Mouse (Mus musculus): Measurements from ENCODE around the gene Cry1. TPM values are rescaled to one million over a fixed set of nuclear protein-coding genes. Genes with fewer than 3 reads are reported as not detected.
A peak's percentile ranks its signal among the peaks of the same experiment; 100 is the strongest.

The Cry1 gene
- polyA plus RNA-seq, 1 experiment from 2014 or later = 40.3 TPM

DNA sequence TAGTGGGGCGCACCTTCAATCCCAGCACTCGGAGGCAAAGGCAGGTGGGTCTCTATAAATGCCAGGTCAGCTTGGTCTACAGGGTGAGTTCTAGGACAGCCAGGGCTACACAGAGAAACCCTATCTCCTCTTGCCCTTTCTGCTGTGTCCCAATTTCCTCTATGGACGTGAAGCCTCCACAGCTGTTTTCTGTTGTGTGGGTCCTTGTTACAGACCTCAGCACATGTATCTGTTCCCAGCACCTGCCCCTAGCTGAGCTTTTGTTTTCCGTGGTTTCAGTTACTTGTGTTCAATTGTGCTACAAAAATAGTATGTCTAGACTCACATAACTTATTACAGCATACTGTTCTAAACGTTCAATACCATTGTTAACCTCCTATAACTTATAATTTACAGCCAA is 35.6 kb downstream of the Cry1 start:
- no peak overlapping the region for H3K4me3 ChIP-seq (replicated peaks; ENCODE audit: low read depth, low read length)
- H3K9ac ChIP-seq (replicated peaks; ENCODE audit: low read length) = no peak overlapping the region
- ATAC-seq (ENCODE audit: low FRiP score, low TSS enrichment) (no peak), DNase-seq (no peak)
- H3K27me3 ChIP-seq (ENCODE audit: control insufficient read depth, insufficient read depth, low read length) = no peaks in the 10 kb centered on the region
- no peaks in the 10 kb centered on the region for H3K4me1 ChIP-seq (ENCODE audit: control insufficient read depth, insufficient read depth, low read length)
- no peak overlapping the region for H3K27ac ChIP-seq (replicated peaks; ENCODE audit: low read depth, low read length)
- H3K9me3 ChIP-seq (ENCODE audit: control insufficient read depth, low read length) = no peaks in the 10 kb centered on the region
- peaks cover 35% of the 10 kb centered on the region for H3K36me3 ChIP-seq (ENCODE audit: control insufficient read depth, insufficient read depth, low read length)
- H3K4me2 ChIP-seq (ENCODE audit: low read length) = no peak overlapping the region
- 95% methylated on average over 5 of the region's 5 CpGs for WGBS

DNA sequence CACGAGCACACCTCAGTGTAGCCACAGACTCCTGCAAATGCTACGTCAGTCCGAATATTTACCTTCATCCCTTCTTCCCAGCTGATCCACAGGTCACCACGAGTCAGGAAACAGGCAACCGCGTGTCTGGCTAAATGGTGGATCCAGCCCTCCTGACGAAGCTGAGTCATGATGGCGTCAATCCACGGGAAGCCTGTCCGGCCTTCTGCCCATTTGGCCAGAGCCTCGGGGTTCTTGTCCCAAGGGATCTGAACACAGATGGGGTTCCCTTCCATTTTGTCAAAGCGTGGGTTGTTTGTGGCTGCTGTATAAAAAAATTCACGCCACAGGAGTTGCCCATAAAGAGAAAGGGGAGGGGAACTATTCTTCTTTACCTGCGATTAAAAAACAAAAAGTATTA is 38.6 kb downstream of the Cry1 start:
- no peak for DNase-seq
- H3K36me3 ChIP-seq (ENCODE audit: control insufficient read depth, insufficient read depth, low read length) = peaks cover 54% of the 10 kb centered on the region
- H3K4me2 ChIP-seq (ENCODE audit: low read length) = no peak overlapping the region
- H3K9me3 ChIP-seq (ENCODE audit: control insufficient read depth, low read length) = no peaks in the 10 kb centered on the region
- H3K27me3 ChIP-seq (ENCODE audit: control insufficient read depth, insufficient read depth, low read length) = no peaks in the 10 kb centered on the region
- H3K4me3 ChIP-seq (replicated peaks; ENCODE audit: low read depth, low read length) = no peak overlapping the region
- no peak overlapping the region for H3K9ac ChIP-seq (replicated peaks; ENCODE audit: low read length)
- H3K27ac ChIP-seq (replicated peaks; ENCODE audit: low read depth, low read length) = no peak overlapping the region
- WGBS = 87% methylated on average over 14 of the region's 14 CpGs
- no peak for ATAC-seq (ENCODE audit: low FRiP score, low TSS enrichment)
- no peaks in the 10 kb centered on the region for H3K4me1 ChIP-seq (ENCODE audit: control insufficient read depth, insufficient read depth, low read length)

- Histone ChIP-seq H3K36me3 (ENCODE audit: control insufficient read depth, insufficient read depth, low read length) (peaks cover 29% of the 10 kb centered on the region), H3K4me3 (replicated peaks; ENCODE audit: low read depth, low read length) (no peak overlapping the region), H3K4me2 (ENCODE audit: low read length) (no peak overlapping the region), H3K27ac (replicated peaks; ENCODE audit: low read depth, low read length) (no peak overlapping the region), H3K4me1 (ENCODE audit: control insufficient read depth, insufficient read depth, low read length) (no peaks in the 10 kb centered on the region), H3K9ac (replicated peaks; ENCODE audit: low read length) (no peak overlapping the region), H3K9me3 (ENCODE audit: control insufficient read depth, low read length) (no peaks in the 10 kb centered on the region), H3K27me3 (ENCODE audit: control insufficient read depth, insufficient read depth, low read length) (no peaks in the 10 kb centered on the region)
- ATAC-seq (ENCODE audit: low FRiP score, low TSS enrichment) (no peak), DNase-seq (no peak)
- WGBS = 91% methylated on average over 9 of the region's 9 CpGs
Observed at GRCm38 (mm10) chr10:85141465-85141864, 43.4 kb downstream of the Cry1 start.

GRCm38 (mm10) chr10:85136573-85136972 is 48.3 kb downstream of the Cry1 start:
- no peak overlapping the region for H3K27ac ChIP-seq (replicated peaks; ENCODE audit: low read depth, low read length)
- no peak overlapping the region for H3K9ac ChIP-seq (replicated peaks; ENCODE audit: low read length)
- H3K36me3 ChIP-seq (ENCODE audit: control insufficient read depth, insufficient read depth, low read length) = peaks cover 19% of the 10 kb centered on the region
- no peak overlapping the region for H3K4me3 ChIP-seq (replicated peaks; ENCODE audit: low read depth, low read length)
- H3K9me3 ChIP-seq (ENCODE audit: control insufficient read depth, low read length) = no peaks in the 10 kb centered on the region
- ATAC-seq (ENCODE audit: low FRiP score, low TSS enrichment) (no peak), DNase-seq (no peak)
- WGBS = 92% methylated on average over 6 of the region's 6 CpGs
- H3K4me1 ChIP-seq (ENCODE audit: control insufficient read depth, insufficient read depth, low read length) = no peaks in the 10 kb centered on the region
- H3K4me2 ChIP-seq (ENCODE audit: low read length) = no peak overlapping the region
- no peaks in the 10 kb centered on the region for H3K27me3 ChIP-seq (ENCODE audit: control insufficient read depth, insufficient read depth, low read length)

GRCm38 (mm10) chr10:85128453-85128852 is 56.4 kb downstream of the Cry1 start:
- DNase-seq (no peak), ATAC-seq (ENCODE audit: low FRiP score, low TSS enrichment) (no peak)
- H3K27ac ChIP-seq (replicated peaks; ENCODE audit: low read depth, low read length) = 0 out of 2 replicates have a peak overlapping the region, but pooled peaks have one; percentile 5

DNA sequence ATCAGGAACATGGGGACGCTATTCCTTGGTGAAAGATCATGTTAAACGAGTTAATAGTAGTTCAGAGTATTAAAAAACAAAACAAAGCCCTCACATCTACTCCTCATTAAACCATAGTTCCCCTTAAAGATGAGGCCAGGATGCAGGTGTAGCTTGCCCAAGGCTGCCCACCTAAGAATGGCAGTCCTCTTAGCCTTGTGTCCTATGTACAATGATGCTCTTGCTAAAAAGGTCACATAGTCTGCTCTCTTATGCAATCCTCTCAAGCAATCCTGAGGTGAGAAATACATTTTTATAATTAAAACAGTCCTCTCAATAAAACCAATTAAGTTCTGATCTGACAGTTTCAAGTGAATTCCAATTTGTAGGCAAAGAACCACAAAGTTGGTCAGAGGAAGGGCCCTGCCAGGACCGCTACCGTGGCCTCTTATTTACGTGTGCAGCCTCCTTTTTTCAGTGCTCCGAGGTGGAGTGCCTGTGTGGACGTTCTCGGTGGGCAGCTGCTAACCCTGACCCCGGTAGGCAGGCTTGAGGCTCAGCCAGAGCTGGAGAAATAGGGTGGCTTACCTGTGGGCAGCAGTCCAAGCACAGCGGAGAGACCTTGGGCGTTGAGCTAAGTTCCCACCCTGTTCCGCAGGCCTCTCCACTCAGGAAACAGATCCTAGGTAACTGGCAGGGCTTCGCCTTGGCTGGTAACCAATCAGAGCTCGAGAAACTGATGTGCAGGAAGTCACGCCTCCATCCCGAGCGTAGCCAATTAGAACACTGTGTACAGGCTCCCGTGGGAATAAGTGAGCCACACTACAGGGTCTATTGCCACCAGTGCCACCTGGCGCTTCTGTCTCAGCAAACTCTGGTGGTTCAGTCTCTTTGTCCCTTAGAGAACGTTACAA is 57.2 kb downstream of the Cry1 start, which contains the start of gene Mterf2:
TSS of gene Mterf2 (minus strand) at position 633 of the 893 bp plus-strand sequence.
- Histone ChIP-seq H3K27ac (replicated peaks; ENCODE audit: low read depth, low read length) (peak within 1 kb of the TSS; percentile 5; the same call in 1 of the 2 replicates), H3K27me3 (ENCODE audit: control insufficient read depth, insufficient read depth, low read length) (no peaks in the 10 kb centered on the region), H3K4me3 (replicated peaks; ENCODE audit: low read depth, low read length) (peak within 1 kb of the TSS; percentile 68), H3K36me3 (ENCODE audit: control insufficient read depth, insufficient read depth, low read length) (peaks cover 14% of the 10 kb centered on the region), H3K4me1 (ENCODE audit: control insufficient read depth, insufficient read depth, low read length) (peaks cover 15% of the 10 kb centered on the region), H3K9ac (replicated peaks; ENCODE audit: low read length) (peak within 1 kb of the TSS; percentile 70), H3K4me2 (ENCODE audit: low read length) (peak within 1 kb of the TSS; percentile 77), H3K9me3 (ENCODE audit: control insufficient read depth, low read length) (no peaks in the 10 kb centered on the region)
- DNase-seq = peak; percentile 99
- peak; percentile 100 for ATAC-seq (ENCODE audit: low FRiP score, low TSS enrichment)
- 8% methylated on average over 20 of the region's 20 CpGs for WGBS

More at GRCm38 (mm10) chr10:85128453-85128852, 56.4 kb downstream of the Cry1 start:
- no peaks in the 10 kb centered on the region for H3K9me3 ChIP-seq (ENCODE audit: control insufficient read depth, low read length)
- peak overlapping the region; percentile 68 for H3K4me3 ChIP-seq (replicated peaks; ENCODE audit: low read depth, low read length)
- H3K36me3 ChIP-seq (ENCODE audit: control insufficient read depth, insufficient read depth, low read length) = peaks cover 19% of the 10 kb centered on the region
- 29% methylated on average over 7 of the region's 7 CpGs for WGBS
- H3K9ac ChIP-seq (replicated peaks; ENCODE audit: low read length) = no peak overlapping the region
- peak overlapping the region; percentile 77 for H3K4me2 ChIP-seq (ENCODE audit: low read length)
- H3K27me3 ChIP-seq (ENCODE audit: control insufficient read depth, insufficient read depth, low read length) = no peaks in the 10 kb centered on the region
- peaks cover 15% of the 10 kb centered on the region for H3K4me1 ChIP-seq (ENCODE audit: control insufficient read depth, insufficient read depth, low read length)

- Histone ChIP-seq H3K4me3 (replicated peaks; ENCODE audit: low read depth, low read length) (no peak overlapping the region), H3K27me3 (ENCODE audit: control insufficient read depth, insufficient read depth, low read length) (no peaks in the 10 kb centered on the region), H3K4me2 (ENCODE audit: low read length) (no peak overlapping the region), H3K4me1 (ENCODE audit: control insufficient read depth, insufficient read depth, low read length) (peaks cover 15% of the 10 kb centered on the region), H3K9me3 (ENCODE audit: control insufficient read depth, low read length) (no peaks in the 10 kb centered on the region), H3K36me3 (ENCODE audit: control insufficient read depth, insufficient read depth, low read length) (peaks cover 29% of the 10 kb centered on the region), H3K9ac (replicated peaks; ENCODE audit: low read length) (no peak overlapping the region), H3K27ac (replicated peaks; ENCODE audit: low read depth, low read length) (no peak overlapping the region)
- 86% methylated on average over 13 of the region's 13 CpGs for WGBS
- ATAC-seq (ENCODE audit: low FRiP score, low TSS enrichment) (no peak), DNase-seq (no peak)
Observed at GRCm38 (mm10) chr10:85125184-85125583, 59.7 kb downstream of the Cry1 start.

DNA sequence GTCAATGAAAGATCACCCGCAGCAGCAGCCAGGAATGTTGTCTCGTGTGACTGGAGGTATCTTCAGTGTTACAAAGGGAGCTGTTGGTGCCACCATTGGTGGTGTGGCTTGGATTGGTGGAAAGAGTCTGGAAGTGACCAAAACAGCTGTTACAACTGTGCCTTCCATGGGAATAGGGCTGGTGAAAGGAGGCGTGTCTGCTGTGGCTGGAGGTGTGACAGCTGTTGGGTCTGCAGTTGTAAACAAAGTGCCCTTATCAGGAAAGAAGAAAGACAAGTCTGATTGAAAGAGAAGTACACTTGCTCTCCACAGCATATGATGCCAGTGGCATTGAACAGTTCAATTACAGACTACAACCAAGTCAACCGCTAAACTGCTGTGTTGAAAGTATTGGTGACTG is 70.5 kb downstream of the Cry1 start:
- no peak overlapping the region for H3K4me2 ChIP-seq (ENCODE audit: low read length)
- no peaks in the 10 kb centered on the region for H3K4me1 ChIP-seq (ENCODE audit: control insufficient read depth, insufficient read depth, low read length)
- H3K4me3 ChIP-seq (replicated peaks; ENCODE audit: low read depth, low read length) = no peak overlapping the region
- peaks cover 28% of the 10 kb centered on the region for H3K36me3 ChIP-seq (ENCODE audit: control insufficient read depth, insufficient read depth, low read length)
- no peak overlapping the region for H3K27ac ChIP-seq (replicated peaks; ENCODE audit: low read depth, low read length)
- 92% methylated on average over 4 of the region's 4 CpGs for WGBS
- DNase-seq (no peak), ATAC-seq (ENCODE audit: low FRiP score, low TSS enrichment) (no peak)
- H3K9me3 ChIP-seq (ENCODE audit: control insufficient read depth, low read length) = no peaks in the 10 kb centered on the region
- no peak overlapping the region for H3K9ac ChIP-seq (replicated peaks; ENCODE audit: low read length)
- no peaks in the 10 kb centered on the region for H3K27me3 ChIP-seq (ENCODE audit: control insufficient read depth, insufficient read depth, low read length)
